Mouse (Mus musculus): ENCODE measurements around the gene Uqcrc2. TPM values are rescaled to one million over a fixed set of nuclear protein-coding genes. Genes with fewer than 3 reads are reported as not detected.

Gene Uqcrc2
- total RNA-seq, 1 experiment, result 114 TPM

- H3K36me3 ChIP-seq (ENCODE audit: control insufficient read depth, insufficient read depth, low read length, poor library complexity, severe bottlenecking), result no peaks in the 10 kb centered on the region
Measured at GRCm38 (mm10) chr7:120620075-120620771, 14.8 kb upstream of the Uqcrc2 start.

GRCm38 (mm10) chr7:120620841-120621240 is 14.1 kb upstream of the Uqcrc2 start:
- Histone ChIP-seq H3K4me3 (ENCODE audit: insufficient read depth in 1 of 2, low read depth in 1 of 2, low read length in 2 of 2, poor library complexity in 1 of 2, severe bottlenecking in 1 of 2) (no peak overlapping the region), H3K9ac (ENCODE audit: insufficient read depth, low read depth, low read length, poor library complexity, severe bottlenecking) (no peak overlapping the region), H3K9me3 (ENCODE audit: control insufficient read depth, insufficient read depth, low read depth, low read length) (no peaks in the 10 kb centered on the region), H3K36me3 (ENCODE audit: control insufficient read depth, insufficient read depth, low read length, poor library complexity, severe bottlenecking) (no peaks in the 10 kb centered on the region), H3K4me1 (ENCODE audit: control insufficient read depth in 2 of 2, insufficient read depth in 2 of 2, low read length in 2 of 2, poor library complexity in 1 of 2) (no peaks in the 10 kb centered on the region), H3K27ac (ENCODE audit: insufficient read depth, low read depth, low read length, poor library complexity, severe bottlenecking) (no peak overlapping the region)
- in situ Hi-C loops (cut with MboI; ENCODE audit: low sequenced_read_pairs in 2 of 2, unreplicated experiment in 2 of 2), result no loop called here
- no peak for TF ChIP-seq HCFC1 (IDR thresholded peaks at IDR 0.05; ENCODE audit: borderline replicate concordance, insufficient read depth, low read length)
- no peak for TF ChIP-seq MAFK (IDR thresholded peaks at IDR 0.05; ENCODE audit: insufficient read depth, low read depth, low read length)
- TF ChIP-seq ZNF384 (IDR thresholded peaks at IDR 0.05; ENCODE audit: low read depth, low read length), result no peak
- TF ChIP-seq ZC3H11A (IDR thresholded peaks at IDR 0.05; ENCODE audit: borderline replicate concordance, low read depth, low read length), result no peak
- TF ChIP-seq CHD2 (IDR thresholded peaks at IDR 0.05; ENCODE audit: low read depth, low read length), result no peak
- DNase-seq (ENCODE audit: low read depth, low spot score), result no peak

More at GRCm38 (mm10) chr7:120620075-120620771, 14.8 kb upstream of the Uqcrc2 start:
- no peak for DNase-seq (ENCODE audit: low read depth, low spot score)
- no peak overlapping the region for H3K27ac ChIP-seq (ENCODE audit: insufficient read depth, low read depth, low read length, poor library complexity, severe bottlenecking)
- no peak overlapping the region for H3K4me3 ChIP-seq (ENCODE audit: insufficient read depth in 1 of 2, low read depth in 1 of 2, low read length in 2 of 2, poor library complexity in 1 of 2, severe bottlenecking in 1 of 2)
- TF ChIP-seq MAFK (IDR thresholded peaks at IDR 0.05; ENCODE audit: insufficient read depth, low read depth, low read length) (no peak), ZC3H11A (IDR thresholded peaks at IDR 0.05; ENCODE audit: borderline replicate concordance, low read depth, low read length) (no peak), CHD2 (IDR thresholded peaks at IDR 0.05; ENCODE audit: low read depth, low read length) (no peak), ZNF384 (IDR thresholded peaks at IDR 0.05; ENCODE audit: low read depth, low read length) (no peak), HCFC1 (IDR thresholded peaks at IDR 0.05; ENCODE audit: borderline replicate concordance, insufficient read depth, low read length) (no peak)
- no peaks in the 10 kb centered on the region for H3K4me1 ChIP-seq (ENCODE audit: control insufficient read depth in 2 of 2, insufficient read depth in 2 of 2, low read length in 2 of 2, poor library complexity in 1 of 2)
- in situ Hi-C loops (cut with MboI; ENCODE audit: low sequenced_read_pairs in 2 of 2, unreplicated experiment in 2 of 2), result no loop called here
- H3K9me3 ChIP-seq (ENCODE audit: control insufficient read depth, insufficient read depth, low read depth, low read length), result no peaks in the 10 kb centered on the region
- no peak overlapping the region for H3K9ac ChIP-seq (ENCODE audit: insufficient read depth, low read depth, low read length, poor library complexity, severe bottlenecking)

GRCm38 (mm10) chr7:120632518-120632917 is 2.5 kb upstream of the Uqcrc2 start:
- TF ChIP-seq HCFC1 (IDR thresholded peaks at IDR 0.05; ENCODE audit: borderline replicate concordance, insufficient read depth, low read length) (no peak), MAFK (IDR thresholded peaks at IDR 0.05; ENCODE audit: insufficient read depth, low read depth, low read length) (no peak), CHD2 (IDR thresholded peaks at IDR 0.05; ENCODE audit: low read depth, low read length) (no peak), ZNF384 (IDR thresholded peaks at IDR 0.05; ENCODE audit: low read depth, low read length) (no peak), ZC3H11A (IDR thresholded peaks at IDR 0.05; ENCODE audit: borderline replicate concordance, low read depth, low read length) (no peak)
- Histone ChIP-seq H3K4me3 (ENCODE audit: insufficient read depth in 1 of 2, low read depth in 1 of 2, low read length in 2 of 2, poor library complexity in 1 of 2, severe bottlenecking in 1 of 2) (no peak overlapping the region), H3K9me3 (ENCODE audit: control insufficient read depth, insufficient read depth, low read depth, low read length) (no peaks in the 10 kb centered on the region), H3K4me1 (ENCODE audit: control insufficient read depth in 2 of 2, insufficient read depth in 2 of 2, low read length in 2 of 2, poor library complexity in 1 of 2) (peaks cover 0 to 4% of the 10 kb centered on the region in 2 experiments; a peak in 1 of 4 replicates), H3K9ac (ENCODE audit: insufficient read depth, low read depth, low read length, poor library complexity, severe bottlenecking) (no peak overlapping the region), H3K27ac (ENCODE audit: insufficient read depth, low read depth, low read length, poor library complexity, severe bottlenecking) (no peak overlapping the region), H3K36me3 (ENCODE audit: control insufficient read depth, insufficient read depth, low read length, poor library complexity, severe bottlenecking) (no peaks in the 10 kb centered on the region; the same call in 1 of the 2 replicates)
- DNase-seq (ENCODE audit: low read depth, low spot score), result no peak
- in situ Hi-C loops (cut with MboI; ENCODE audit: low sequenced_read_pairs in 2 of 2, unreplicated experiment in 2 of 2), result no loop called here

DNA sequence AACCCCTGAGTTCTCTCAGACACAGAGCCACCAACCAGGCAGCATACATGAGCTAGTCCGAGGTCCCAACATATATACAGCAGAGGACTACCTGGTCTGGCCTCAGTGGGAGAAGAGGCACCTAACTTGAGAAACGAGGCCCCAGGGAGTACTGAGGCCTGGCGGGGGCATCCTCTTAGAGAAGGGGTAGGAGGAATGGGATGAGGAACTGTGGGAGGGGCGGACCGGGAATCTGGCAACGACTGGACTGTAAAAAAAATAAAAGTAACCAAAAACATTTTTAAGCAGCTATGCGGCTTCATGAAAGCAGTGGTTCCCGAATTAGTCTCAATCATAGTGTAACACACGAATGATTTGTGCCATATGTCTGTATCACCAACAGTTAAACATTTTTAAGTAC is 675 bp upstream of the Uqcrc2 start:
- peaks cover 6% of the 10 kb centered on the region for H3K36me3 ChIP-seq (ENCODE audit: control insufficient read depth, insufficient read depth, low read length, poor library complexity, severe bottlenecking)
- in situ Hi-C loops (cut with MboI; ENCODE audit: low sequenced_read_pairs in 2 of 2, unreplicated experiment in 2 of 2), result no loop called here
- DNase-seq (ENCODE audit: low read depth, low spot score), result no peak

More for the DNA sequence above, 675 bp upstream of the Uqcrc2 start:
- Histone ChIP-seq H3K4me3 (ENCODE audit: insufficient read depth in 1 of 2, low read depth in 1 of 2, low read length in 2 of 2, poor library complexity in 1 of 2, severe bottlenecking in 1 of 2) (peak overlapping the region; percentile 90 to 99), H3K27ac (ENCODE audit: insufficient read depth, low read depth, low read length, poor library complexity, severe bottlenecking) (no peak overlapping the region), H3K4me1 (ENCODE audit: control insufficient read depth in 2 of 2, insufficient read depth in 2 of 2, low read length in 2 of 2, poor library complexity in 1 of 2) (peaks cover 0 to 4% of the 10 kb centered on the region in 2 experiments; a peak in 1 of 4 replicates), H3K9me3 (ENCODE audit: control insufficient read depth, insufficient read depth, low read depth, low read length) (no peaks in the 10 kb centered on the region), H3K9ac (ENCODE audit: insufficient read depth, low read depth, low read length, poor library complexity, severe bottlenecking) (peak overlapping the region; percentile 88)
- TF ChIP-seq ZC3H11A (IDR thresholded peaks at IDR 0.05; ENCODE audit: borderline replicate concordance, low read depth, low read length), result no peak
- TF ChIP-seq ZNF384 (IDR thresholded peaks at IDR 0.05; ENCODE audit: low read depth, low read length), result no peak
- no peak for TF ChIP-seq MAFK (IDR thresholded peaks at IDR 0.05; ENCODE audit: insufficient read depth, low read depth, low read length)
- no peak for TF ChIP-seq CHD2 (IDR thresholded peaks at IDR 0.05; ENCODE audit: low read depth, low read length)
- TF ChIP-seq HCFC1 (IDR thresholded peaks at IDR 0.05; ENCODE audit: borderline replicate concordance, insufficient read depth, low read length), result no peak
